Mouse (Mus musculus) intestine, postnatal 0 days (tissue): ENCODE data around the gene Gm3417. TPM values are rescaled to one million over a fixed set of nuclear protein-coding genes. Genes with fewer than 3 reads are reported as not detected.

Source experiments
- ATAC-seq: fragments of 200-750 bp; cut with Nextera tagmentation; 2 replicates; pipeline ENCODE4 v1.8.0; 2017; ENCODE audit warnings: mild to moderate bottlenecking, moderate TSS enrichment, moderate library complexity
- H3K27ac ChIP-seq: fragments of 300-500 bp; sonication (generic); 2 replicates; pipeline ENCODE4 v1.5.1; 2014; ENCODE audit warnings: mild to moderate bottlenecking, low read depth, low read length, moderate library complexity
- H3K27me3 ChIP-seq: fragments of 300-500 bp; sonication (generic); replicated peaks from 2 replicates; pipeline ENCODE4 v1.6.1; 2014; ENCODE audit warnings: low read length, mixed read lengths; ENCODE audit not compliant: control insufficient read depth, insufficient read depth
- H3K36me3 ChIP-seq: fragments of 300-500 bp; sonication (generic); 2 replicates; pipeline ENCODE4 v1.6.1; 2014; ENCODE audit warnings: mild to moderate bottlenecking, moderate library complexity; ENCODE audit not compliant: control insufficient read depth, insufficient read depth
- H3K4me1 ChIP-seq: fragments of 300-500 bp; sonication (generic); replicated peaks from 2 replicates; pipeline ENCODE4 v1.6.1; 2014; ENCODE audit warnings: antibody characterized with exemption, low read length, mixed read lengths; ENCODE audit not compliant: control insufficient read depth, insufficient read depth
- H3K4me2 ChIP-seq: fragments of 300-500 bp; sonication (generic); replicated peaks from 2 replicates; pipeline ENCODE4 v1.6.1; 2014; ENCODE audit warnings: low read depth, mild to moderate bottlenecking, moderate library complexity
- H3K4me3 ChIP-seq: fragments of 300-500 bp; sonication (generic); 2 replicates; pipeline ENCODE4 v1.5.1; 2014; ENCODE audit warnings: low read depth, low read length
- H3K9ac ChIP-seq: fragments of 300-500 bp; sonication (generic); 2 replicates; pipeline ENCODE4 v1.6.1; 2014; ENCODE audit warnings: mild to moderate bottlenecking, low read depth, low read length
- H3K9me3 ChIP-seq: fragments of 300-500 bp; sonication (generic); 2 replicates; pipeline ENCODE4 v1.6.1; 2016; ENCODE audit warnings: mixed run types; ENCODE audit not compliant: control insufficient read depth
- CTCF ChIP-seq: sonication (generic); IDR thresholded peaks from 2 replicates; pipeline ENCODE4 v1.5.1; 2016; ENCODE audit warnings: low read depth, mild to moderate bottlenecking, control low read depth, antibody characterized with exemption, moderate library complexity
- WGBS: fragments of 180-500 bp; shearing (Covaris S2); extraction: QIAGEN DNeasy Blood & Tissue Kit; methylation state at CpG from one replicate; pipeline ENCODE4 v1.1.7; 2014; 5-methylcytosine and 5-hydroxymethylcytosine counted together
- polyA plus RNA-seq: library from polyadenylated mRNA; unstranded; fragments of >200 nt; fragmentation: Nextera tagmentation; extraction: Ambion mirVana; gene quantifications from 2 replicates; pipeline ENCODE4 v1.2.1, GENCODE M21; 2015

Gm3417 gene
- polyA plus RNA-seq, 1 experiment from 2014 or later = 0.65 TPM

- no peak for TF ChIP-seq CTCF
- H3K9ac ChIP-seq = no peak overlapping the region
- H3K27me3 ChIP-seq = no peaks in the 10 kb centered on the region
- 78% methylated on average over 7 of the region's 7 CpGs for WGBS
- no peaks in the 10 kb centered on the region for H3K36me3 ChIP-seq
- no peak for ATAC-seq
- no peaks in the 10 kb centered on the region for H3K9me3 ChIP-seq
- no peaks in the 10 kb centered on the region for H3K4me1 ChIP-seq
- H3K27ac ChIP-seq = no peak overlapping the region
- no peak overlapping the region for H3K4me3 ChIP-seq
- no peak overlapping the region for H3K4me2 ChIP-seq
These were observed 47.9 kb downstream of the Gm3417 start for GRCm38 (mm10) chr17:14930697-14931096.

- H3K9ac ChIP-seq = no peak overlapping the region
- no peaks in the 10 kb centered on the region for H3K9me3 ChIP-seq
- H3K36me3 ChIP-seq = no peaks in the 10 kb centered on the region
- no peak overlapping the region for H3K27ac ChIP-seq
- WGBS = 64% methylated on average over 5 of the region's 5 CpGs
- no peak for TF ChIP-seq CTCF
- no peaks in the 10 kb centered on the region for H3K27me3 ChIP-seq
- no peak for ATAC-seq
- no peak overlapping the region for H3K4me3 ChIP-seq
- no peak overlapping the region for H3K4me2 ChIP-seq
- H3K4me1 ChIP-seq = no peaks in the 10 kb centered on the region
These were observed 50.0 kb downstream of the Gm3417 start for GRCm38 (mm10) chr17:14928631-14929030.

DNA sequence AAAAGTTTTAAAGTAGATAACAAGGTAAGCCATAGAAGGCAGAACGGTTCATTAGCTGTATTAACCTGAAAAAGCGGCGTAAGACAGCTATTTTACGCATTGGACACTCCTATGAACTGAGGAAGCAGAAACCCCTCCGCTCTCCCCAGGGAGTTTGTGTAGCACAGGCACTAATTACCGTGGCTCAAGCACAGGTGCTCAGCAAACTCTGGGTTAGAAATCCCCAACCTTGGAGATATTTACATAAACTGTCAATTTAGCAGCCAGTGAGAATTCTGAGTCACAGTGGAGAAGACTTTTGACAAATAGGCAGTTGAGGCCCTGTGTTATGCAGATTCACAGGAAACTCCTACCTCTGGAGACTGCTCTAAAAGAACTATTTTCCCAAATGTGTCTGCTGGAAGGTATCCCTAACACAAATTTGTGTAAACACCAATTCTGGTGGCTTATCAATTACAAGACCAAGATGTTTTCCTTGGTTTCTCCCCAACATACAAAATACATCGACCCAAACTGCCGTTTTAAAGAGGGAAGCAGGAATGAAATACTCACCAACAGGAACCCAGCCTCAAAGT, 50.9 kb downstream of the Gm3417 start:
- WGBS = 78% methylated on average over 8 of the region's 8 CpGs
- TF ChIP-seq CTCF = no peak
- Histone ChIP-seq H3K4me2 (no peak overlapping the region), H3K9ac (no peak overlapping the region), H3K9me3 (no peaks in the 10 kb centered on the region), H3K27me3 (no peaks in the 10 kb centered on the region), H3K36me3 (no peaks in the 10 kb centered on the region), H3K4me3 (no peak overlapping the region), H3K4me1 (no peaks in the 10 kb centered on the region), H3K27ac (no peak overlapping the region)
- no peak for ATAC-seq

- no peak for TF ChIP-seq CTCF
- Histone ChIP-seq H3K9ac (no peak overlapping the region), H3K36me3 (no peaks in the 10 kb centered on the region), H3K4me1 (no peaks in the 10 kb centered on the region), H3K27me3 (no peaks in the 10 kb centered on the region), H3K4me2 (no peak overlapping the region), H3K9me3 (no peaks in the 10 kb centered on the region), H3K27ac (no peak overlapping the region), H3K4me3 (no peak overlapping the region)
- ATAC-seq = no peak
- WGBS = 55% methylated on average over 6 of the region's 6 CpGs
These were observed 57.0 kb downstream of the Gm3417 start for GRCm38 (mm10) chr17:14921582-14921981.

DNA sequence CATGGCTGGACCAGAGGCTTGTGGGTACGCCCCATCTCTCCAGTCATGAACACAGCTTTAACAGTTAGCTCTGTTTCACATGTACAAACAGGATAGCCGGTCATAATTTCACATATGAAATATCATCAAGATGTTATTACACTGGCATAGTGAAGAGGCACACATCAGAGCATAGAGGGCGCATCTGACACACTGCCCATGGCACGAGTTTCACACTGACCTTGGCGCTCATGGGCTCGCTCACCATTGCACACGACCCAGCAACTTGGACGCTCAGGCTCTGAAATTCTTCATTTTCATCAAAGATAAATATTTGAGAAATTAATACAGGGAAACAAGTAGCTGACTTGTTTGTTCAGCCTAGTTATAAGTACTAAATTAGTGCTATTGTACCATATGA, 60.7 kb downstream of the Gm3417 start:
- 80% methylated on average over 8 of the region's 8 CpGs for WGBS
- H3K36me3 ChIP-seq = no peaks in the 10 kb centered on the region
- H3K27ac ChIP-seq = no peak overlapping the region
- no peak overlapping the region for H3K4me2 ChIP-seq
- TF ChIP-seq CTCF = no peak
- H3K4me1 ChIP-seq = no peaks in the 10 kb centered on the region
- H3K9me3 ChIP-seq = no peaks in the 10 kb centered on the region
- no peak overlapping the region for H3K4me3 ChIP-seq
- no peaks in the 10 kb centered on the region for H3K27me3 ChIP-seq
- no peak for ATAC-seq
- H3K9ac ChIP-seq = no peak overlapping the region

DNA sequence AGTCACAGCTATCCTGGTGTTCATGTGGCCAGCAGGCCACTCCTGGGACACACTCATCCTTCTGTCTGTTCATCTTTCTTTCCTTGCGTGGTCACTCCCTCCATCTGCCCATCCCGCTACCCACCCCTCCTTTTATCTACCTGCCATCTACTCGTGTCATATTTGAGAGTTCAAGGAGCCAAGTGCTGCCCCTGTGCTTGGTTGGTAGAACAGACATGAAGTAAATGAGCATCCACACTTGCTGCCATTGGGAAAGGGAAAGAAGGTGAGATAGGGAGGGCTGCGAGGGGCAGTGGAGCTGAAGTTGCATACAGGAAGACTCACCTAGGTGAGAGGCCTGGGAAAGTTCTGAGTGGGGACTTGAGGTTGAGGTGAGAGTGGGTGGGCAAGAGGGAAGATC, 64.2 kb downstream of the Gm3417 start:
- 81% methylated on average over 4 of the region's 4 CpGs for whole genome bisulfite sequencing
- H3K9ac ChIP-seq = no peak overlapping the region
- H3K4me2 ChIP-seq = no peak overlapping the region
- no peaks in the 10 kb centered on the region for H3K27me3 ChIP-seq
- H3K4me3 ChIP-seq = no peak overlapping the region
- no peaks in the 10 kb centered on the region for H3K9me3 ChIP-seq
- no peak overlapping the region for H3K27ac ChIP-seq
- ATAC-seq = no peak
- H3K36me3 ChIP-seq = no peaks in the 10 kb centered on the region
- no peaks in the 10 kb centered on the region for H3K4me1 ChIP-seq
- no peak for TF ChIP-seq CTCF

Other genes with a start within 250 kb of the Gm3417 start
- 6.0 and 6.2 TPM in 2 replicates for gene Wdr27, start 35.6 kb downstream of the Gm3417 start, polyA plus RNA-seq
- 38.1 and 40.8 TPM in 2 replicates for gene 1600012H06Rik, start 35.6 kb downstream of the Gm3417 start, polyA plus RNA-seq
- 27.9 and 29.3 TPM in 2 replicates for gene Phf10, start 17.5 kb downstream of the Gm3417 start, polyA plus RNA-seq
- gene 9030025P20Rik, start 322 bp downstream of the Gm3417 start, polyA plus RNA-seq = 6.8 and 7.3 TPM in 2 replicates
- 3.6 and 5.8 TPM in 2 replicates for gene Gm3435, start 31.4 kb upstream of the Gm3417 start, polyA plus RNA-seq
- gene Ermard, start 62.4 kb upstream of the Gm3417 start, polyA plus RNA-seq = 27.4 and 30.9 TPM in 2 replicates
- 3.2 and 3.4 TPM in 2 replicates for gene Tcte3, start 62.7 kb upstream of the Gm3417 start, polyA plus RNA-seq
- 2.7 and 4.4 TPM in 2 replicates for gene Gm3448, start 62.7 kb upstream of the Gm3417 start, polyA plus RNA-seq